Mouse (Mus musculus) lung, embryonic 16.5 days (tissue): ENCODE data around the gene Ttll13. TPM values are rescaled to one million over a fixed set of nuclear protein-coding genes. Genes with fewer than 3 reads are reported as not detected.

Source experiments
- ATAC-seq: fragments of 200-750 bp; cut with Nextera tagmentation; 2 replicates; pipeline ENCODE4 v1.8.0; 2017; ENCODE audit warnings: low read depth, mild to moderate bottlenecking, moderate library complexity
- H3K27ac ChIP-seq: fragments of 300-500 bp; sonication (generic); 2 replicates; pipeline ENCODE4 v1.5.1; 2014; ENCODE audit warnings: mild to moderate bottlenecking, control low read depth, low read length
- H3K27me3 ChIP-seq: fragments of 300-500 bp; sonication (generic); 2 replicates; pipeline ENCODE4 v1.6.1; 2014; ENCODE audit warnings: low read depth, low read length, mixed read lengths; ENCODE audit not compliant: control insufficient read depth, insufficient read depth
- H3K36me3 ChIP-seq: fragments of 300-500 bp; sonication (generic); 2 replicates; pipeline ENCODE4 v1.6.1; 2014; ENCODE audit warnings: low read length; ENCODE audit not compliant: control insufficient read depth, insufficient read depth
- H3K4me1 ChIP-seq: fragments of 300-500 bp; sonication (generic); replicated peaks from 2 replicates; pipeline ENCODE4 v1.6.1; 2014; ENCODE audit warnings: low read length, mixed read lengths; ENCODE audit not compliant: control insufficient read depth, insufficient read depth
- H3K4me2 ChIP-seq: fragments of 300-500 bp; sonication (generic); 2 replicates; pipeline ENCODE4 v1.6.1; 2014; ENCODE audit warnings: low read depth, low read length, control low read depth
- H3K4me3 ChIP-seq: fragments of 300-500 bp; sonication (generic); 2 replicates; pipeline ENCODE4 v1.5.1; 2014; ENCODE audit warnings: mild to moderate bottlenecking, low read length, control low read depth
- H3K9ac ChIP-seq: fragments of 300-500 bp; sonication (generic); 2 replicates; pipeline ENCODE4 v1.6.1; 2014; ENCODE audit warnings: low read length, control low read depth
- H3K9me3 ChIP-seq: fragments of 300-500 bp; sonication (generic); 2 replicates; pipeline ENCODE4 v1.6.1; 2016; ENCODE audit warnings: low read length; ENCODE audit not compliant: control insufficient read depth
- WGBS: fragments of 180-500 bp; shearing (Covaris S2); extraction: QIAGEN DNeasy Blood & Tissue Kit; methylation state at CpG from one replicate; pipeline ENCODE4 v1.1.7; 2014; 5-methylcytosine and 5-hydroxymethylcytosine counted together
- polyA plus RNA-seq: library from polyadenylated mRNA; unstranded; fragments of >200 nt; fragmentation: Nextera tagmentation; extraction: Ambion mirVana; gene quantifications from 2 replicates; pipeline ENCODE4 v1.2.1, GENCODE M21; 2015

Ttll13 gene
- polyA plus RNA-seq = 1.1 and 2.2 TPM in 2 replicates

- Histone ChIP-seq H3K4me3 (peak within 1 kb of the TSS; percentile 63), H3K27me3 (no peaks in the 10 kb centered on the region), H3K9ac (peak within 1 kb of the TSS; percentile 78), H3K36me3 (no peaks in the 10 kb centered on the region), H3K27ac (peak within 1 kb of the TSS; percentile 87), H3K4me1 (0 out of 2 replicates have a peak, but pooled peaks cover 4% of the 10 kb centered on the region), H3K4me2 (peak within 1 kb of the TSS; percentile 73), H3K9me3 (no peaks in the 10 kb centered on the region)
- WGBS = under 1% methylated on average over 48 of the region's 48 CpGs
- ATAC-seq = peak; percentile 99
These were observed at the start of gene Ttll13 for GRCm38 (mm10) chr7:80246148-80246721. Ttll13 (plus strand) TSS chr7:80246376.

- peak overlapping the region; percentile 86 for H3K9ac ChIP-seq
- peaks cover 31% of the 10 kb centered on the region for H3K4me1 ChIP-seq
These were observed 48.8 kb upstream of the Ttll13 start for GRCm38 (mm10) chr7:80197371-80197770.

GRCm38 (mm10) chr7:80197941-80198778, 48.0 kb upstream of the Ttll13 start:
- H3K27ac ChIP-seq = peak overlapping the region; percentile 86
- H3K4me3 ChIP-seq = peak overlapping the region; percentile 85
- no peaks in the 10 kb centered on the region for H3K9me3 ChIP-seq
- under 1% methylated on average over 65 of the region's 74 CpGs for WGBS
- H3K27me3 ChIP-seq = no peaks in the 10 kb centered on the region
- no peaks in the 10 kb centered on the region for H3K36me3 ChIP-seq
- H3K4me2 ChIP-seq = peak overlapping the region; percentile 75
- peaks cover 24% of the 10 kb centered on the region for H3K4me1 ChIP-seq
- ATAC-seq = peak; percentile 94
- H3K9ac ChIP-seq = peak overlapping the region; percentile 86

More at GRCm38 (mm10) chr7:80197371-80197770, 48.8 kb upstream of the Ttll13 start:
- Histone ChIP-seq H3K4me2 (peak overlapping the region; percentile 75), H3K9me3 (no peaks in the 10 kb centered on the region), H3K27me3 (no peaks in the 10 kb centered on the region), H3K36me3 (no peaks in the 10 kb centered on the region), H3K27ac (peak overlapping the region; percentile 86), H3K4me3 (peak overlapping the region; percentile 85)
- WGBS = 30% methylated on average over 4 of the region's 4 CpGs
- no peak for ATAC-seq

- under 1% methylated on average over 11 of the region's 11 CpGs for WGBS
- Histone ChIP-seq H3K4me2 (peak overlapping the region; percentile 75), H3K4me3 (peak overlapping the region; percentile 85), H3K9ac (peak overlapping the region; percentile 86), H3K4me1 (peaks cover 24% of the 10 kb centered on the region), H3K9me3 (no peaks in the 10 kb centered on the region), H3K27me3 (no peaks in the 10 kb centered on the region), H3K36me3 (no peaks in the 10 kb centered on the region), H3K27ac (peak overlapping the region; percentile 86)
- peak; percentile 3; the same call in 1 of the 2 replicates for ATAC-seq
These were observed 47.3 kb upstream of the Ttll13 start for GRCm38 (mm10) chr7:80198863-80199262.

GRCm38 (mm10) chr7:80199286-80199685, 46.9 kb upstream of the Ttll13 start:
- Histone ChIP-seq H3K4me3 (peak overlapping the region; percentile 85), H3K9ac (peak overlapping the region; percentile 86), H3K36me3 (no peaks in the 10 kb centered on the region), H3K9me3 (no peaks in the 10 kb centered on the region), H3K4me1 (peaks cover 24% of the 10 kb centered on the region), H3K4me2 (peak overlapping the region; percentile 75), H3K27ac (peak overlapping the region; percentile 86), H3K27me3 (no peaks in the 10 kb centered on the region)
- ATAC-seq = 0 out of 2 replicates have a peak, but pooled peaks have one; percentile 1
- WGBS = 26% methylated on average over 6 of the region's 6 CpGs

GRCm38 (mm10) chr7:80199851-80200587, 46.2 kb upstream of the Ttll13 start:
- Histone ChIP-seq H3K4me1 (peaks cover 24% of the 10 kb centered on the region), H3K4me3 (no peak overlapping the region; the same call in 1 of the 2 replicates)
- 74% methylated on average over 11 of the region's 11 CpGs for WGBS

GRCm38 (mm10) chr7:80200588-80200945, 45.6 kb upstream of the Ttll13 start:
- no peak overlapping the region for H3K9ac ChIP-seq
- WGBS = 88% methylated on average over 6 of the region's 6 CpGs
- no peak overlapping the region for H3K4me2 ChIP-seq
- no peaks in the 10 kb centered on the region for H3K9me3 ChIP-seq
- H3K4me3 ChIP-seq = no peak overlapping the region
- H3K4me1 ChIP-seq = peaks cover 24% of the 10 kb centered on the region
- H3K27me3 ChIP-seq = no peaks in the 10 kb centered on the region
- no peaks in the 10 kb centered on the region for H3K36me3 ChIP-seq
- H3K27ac ChIP-seq = no peak overlapping the region; the same call in 1 of the 2 replicates
- ATAC-seq = no peak

More at GRCm38 (mm10) chr7:80199851-80200587, 46.2 kb upstream of the Ttll13 start:
- H3K27ac ChIP-seq = no peak overlapping the region; the same call in 1 of the 2 replicates
- no peaks in the 10 kb centered on the region for H3K27me3 ChIP-seq
- H3K9me3 ChIP-seq = no peaks in the 10 kb centered on the region
- peak overlapping the region; percentile 75 for H3K4me2 ChIP-seq
- no peak overlapping the region; the same call in 1 of the 2 replicates for H3K9ac ChIP-seq
- no peaks in the 10 kb centered on the region for H3K36me3 ChIP-seq
- no peak for ATAC-seq

- Histone ChIP-seq H3K36me3 (no peaks in the 10 kb centered on the region), H3K4me1 (peaks cover 24% of the 10 kb centered on the region), H3K4me2 (no peak overlapping the region), H3K4me3 (no peak overlapping the region), H3K27me3 (no peaks in the 10 kb centered on the region), H3K9me3 (no peaks in the 10 kb centered on the region), H3K9ac (no peak overlapping the region), H3K27ac (no peak overlapping the region)
- no peak for ATAC-seq
- 93% methylated on average over 4 of the region's 5 CpGs for WGBS
These were observed 45.1 kb upstream of the Ttll13 start for GRCm38 (mm10) chr7:80200963-80201539.
